Mouse (Mus musculus) ES-E14 (cell line): ENCODE data around the gene Pitpnc1.

Experiments used
- HCFC1 ChIP-seq: IDR thresholded peaks from 2 replicates; pipeline ENCODE4 v1.6.1; 2012; ENCODE audit warnings: low read length, inconsistent platforms, borderline replicate concordance; ENCODE audit not compliant: insufficient read depth
- MAFK ChIP-seq: IDR thresholded peaks from 2 replicates; pipeline ENCODE4 v1.6.1; 2014; ENCODE audit warnings: mild to moderate bottlenecking, low read depth, low read length, inconsistent platforms; ENCODE audit not compliant: insufficient read depth
- ZC3H11A ChIP-seq: IDR thresholded peaks from 2 replicates; pipeline ENCODE4 v1.6.1; 2012; ENCODE audit warnings: low read depth, mild to moderate bottlenecking, inconsistent platforms, low read length, borderline replicate concordance
- ZNF384 ChIP-seq: IDR thresholded peaks from 2 replicates; pipeline ENCODE4 v1.6.1; 2012; ENCODE audit warnings: low read depth, low read length, inconsistent platforms

GRCm38 (mm10) chr11:107299511-107300120 lies 170.9 kb downstream of the Pitpnc1 start:
- TF ChIP-seq ZC3H11A (no peak), MAFK (no peak), ZNF384 (no peak), HCFC1 (no peak)
